Mouse (Mus musculus): Measurements from ENCODE around the gene Islr. TPM values are rescaled to one million over a fixed set of nuclear protein-coding genes. Genes with fewer than 3 reads are reported as not detected.

Gene Islr
- total and polyA plus RNA-seq, 2 experiments from 2014 or later: 27.4 to 45.8 TPM

DNA sequence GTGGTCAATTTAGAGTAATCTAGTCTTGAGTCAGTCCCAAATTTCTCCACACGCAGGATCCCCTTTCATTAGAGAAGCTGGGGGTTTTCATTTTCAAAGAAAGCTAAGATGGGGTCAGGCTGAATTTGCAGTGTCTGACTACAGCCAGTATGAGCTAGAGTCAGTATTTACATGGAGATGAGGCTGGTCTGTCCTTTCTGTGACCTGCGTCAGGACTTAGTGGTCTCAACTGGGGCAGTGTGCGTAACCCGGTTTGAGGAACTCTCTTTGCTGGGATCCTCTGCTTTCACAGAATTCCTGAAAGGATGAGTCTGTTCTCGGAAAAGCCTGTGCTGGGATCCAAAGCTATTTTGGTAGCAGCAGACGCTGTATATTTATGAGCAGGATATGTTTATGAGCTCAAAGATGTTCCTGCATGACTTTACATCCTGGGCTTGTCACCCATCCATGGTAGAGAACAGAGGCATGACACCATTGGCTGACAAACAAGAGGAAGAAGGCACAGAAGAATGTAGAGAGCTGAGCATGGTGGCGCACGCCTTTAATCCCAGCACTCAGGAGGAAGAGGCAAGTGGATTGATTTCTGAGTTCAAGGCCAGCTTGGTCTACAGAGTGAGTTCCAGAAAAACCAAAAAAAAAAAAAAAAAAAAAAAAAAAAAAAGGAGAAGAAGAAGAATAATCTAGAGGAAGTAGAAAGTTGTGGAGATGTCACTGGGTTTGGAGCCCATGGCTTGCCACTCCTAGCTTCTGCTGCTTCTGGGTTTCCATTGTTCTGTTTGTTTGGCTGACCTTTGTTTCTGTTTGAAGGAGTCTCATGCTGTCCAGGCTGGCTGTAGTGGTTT, 5.6 kb upstream of the Islr start:
- 61% methylated on average over 8 of the region's 8 CpGs for WGBS
- no peaks in the 10 kb centered on the region for H3K27me3 ChIP-seq (ENCODE audit: insufficient read depth, low read length)
- no peak overlapping the region for H3K4me3 ChIP-seq (ENCODE audit: low read depth, low read length)
- DNase-seq (peak; percentile 68), ATAC-seq (peak; percentile 39; the same call in 1 of the 2 replicates)
- H3K36me3 ChIP-seq (ENCODE audit: insufficient read depth): no peaks in the 10 kb centered on the region
- no peak overlapping the region for H3K4me2 ChIP-seq (ENCODE audit: low read depth)
- H3K9ac ChIP-seq: no peak overlapping the region
- no peaks in the 10 kb centered on the region for H3K9me3 ChIP-seq (ENCODE audit: low read length)
- peaks cover 6% of the 10 kb centered on the region; the same call in 1 of the 2 replicates for H3K4me1 ChIP-seq (ENCODE audit: insufficient read depth)
- TF ChIP-seq CTCF (IDR thresholded peaks at IDR 0.05; ENCODE audit: low read depth): no peak
- H3K27ac ChIP-seq (ENCODE audit: low read depth, low read length): no peak overlapping the region

DNA sequence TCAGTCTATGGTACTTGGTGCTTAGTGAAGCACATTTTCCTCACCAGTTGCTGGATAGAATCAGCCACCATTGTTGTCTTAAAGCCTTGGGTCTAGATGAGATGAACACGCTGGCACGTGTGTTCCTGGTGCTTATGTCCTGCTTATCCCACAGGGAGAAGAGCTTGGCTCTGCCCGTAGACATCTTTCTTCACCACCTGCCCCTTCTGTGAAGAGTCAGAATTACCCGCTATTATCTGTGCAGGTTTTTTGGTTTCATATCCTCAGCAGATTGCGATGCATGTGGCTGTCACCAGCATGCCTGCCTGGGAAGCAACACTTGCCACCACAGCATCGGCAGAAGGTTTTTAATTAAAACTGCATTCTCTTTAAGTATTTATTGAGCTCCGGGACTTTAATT, 1.9 kb upstream of the Islr start:
- Histone ChIP-seq H3K36me3 (ENCODE audit: insufficient read depth) (no peaks in the 10 kb centered on the region), H3K4me1 (ENCODE audit: insufficient read depth) (peaks cover 12% of the 10 kb centered on the region), H3K4me2 (ENCODE audit: low read depth) (peak overlapping the region; percentile 65), H3K27me3 (ENCODE audit: insufficient read depth, low read length) (peaks cover 3% of the 10 kb centered on the region; the same call in 1 of the 2 replicates), H3K27ac (ENCODE audit: low read depth, low read length) (peak overlapping the region; percentile 95), H3K9me3 (ENCODE audit: low read length) (no peaks in the 10 kb centered on the region), H3K9ac (no peak overlapping the region), H3K4me3 (ENCODE audit: low read depth, low read length) (peak overlapping the region; percentile 1)
- 35% methylated on average over 7 of the region's 7 CpGs for WGBS
- DNase-seq: peak; percentile 85
- no peak for ATAC-seq
- no peak for TF ChIP-seq CTCF (IDR thresholded peaks at IDR 0.05; ENCODE audit: low read depth)

DNA sequence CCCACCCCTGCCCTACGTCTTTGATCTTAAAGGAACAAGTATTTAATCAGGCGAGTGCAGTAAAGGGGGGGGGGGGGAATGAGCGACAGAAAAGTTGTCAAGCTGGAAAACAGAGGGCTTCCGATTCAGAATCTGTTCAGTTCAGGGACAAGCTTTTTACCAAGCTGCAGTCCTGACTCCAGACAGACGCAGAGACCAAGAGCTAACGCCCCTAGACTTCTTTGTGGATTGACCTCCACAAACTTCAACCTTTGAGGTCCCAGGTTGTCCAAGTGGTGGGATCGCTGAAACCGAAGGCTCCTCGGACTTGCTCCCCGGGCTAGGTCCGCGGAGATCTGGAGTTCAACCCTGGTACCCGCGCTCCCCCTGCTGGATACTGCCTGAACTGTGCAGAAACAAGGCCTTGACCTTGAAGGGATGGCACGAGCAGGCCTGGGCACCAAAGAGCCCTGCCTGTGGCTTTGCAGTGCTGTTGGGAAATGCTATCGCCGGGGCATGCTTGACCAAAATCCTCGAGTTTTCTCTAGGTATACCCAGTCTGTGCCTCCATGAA, 418 bp upstream of the Islr start:
- Histone ChIP-seq H3K9ac (peak overlapping the region; percentile 68), H3K9me3 (ENCODE audit: low read length) (no peaks in the 10 kb centered on the region), H3K27me3 (ENCODE audit: insufficient read depth, low read length) (peaks cover 3% of the 10 kb centered on the region; the same call in 1 of the 2 replicates), H3K4me3 (ENCODE audit: low read depth, low read length) (peak overlapping the region; percentile 52), H3K27ac (ENCODE audit: low read depth, low read length) (peak overlapping the region; percentile 95), H3K4me2 (ENCODE audit: low read depth) (peak overlapping the region; percentile 65), H3K4me1 (ENCODE audit: insufficient read depth) (peaks cover 12% of the 10 kb centered on the region), H3K36me3 (ENCODE audit: insufficient read depth) (no peaks in the 10 kb centered on the region)
- peak; percentile 96 for TF ChIP-seq CTCF (IDR thresholded peaks at IDR 0.05; ENCODE audit: low read depth)
- WGBS: 3% methylated on average over 18 of the region's 18 CpGs
- ATAC-seq (peak; percentile 16; the same call in 1 of the 2 replicates), DNase-seq (peak; percentile 89)

DNA sequence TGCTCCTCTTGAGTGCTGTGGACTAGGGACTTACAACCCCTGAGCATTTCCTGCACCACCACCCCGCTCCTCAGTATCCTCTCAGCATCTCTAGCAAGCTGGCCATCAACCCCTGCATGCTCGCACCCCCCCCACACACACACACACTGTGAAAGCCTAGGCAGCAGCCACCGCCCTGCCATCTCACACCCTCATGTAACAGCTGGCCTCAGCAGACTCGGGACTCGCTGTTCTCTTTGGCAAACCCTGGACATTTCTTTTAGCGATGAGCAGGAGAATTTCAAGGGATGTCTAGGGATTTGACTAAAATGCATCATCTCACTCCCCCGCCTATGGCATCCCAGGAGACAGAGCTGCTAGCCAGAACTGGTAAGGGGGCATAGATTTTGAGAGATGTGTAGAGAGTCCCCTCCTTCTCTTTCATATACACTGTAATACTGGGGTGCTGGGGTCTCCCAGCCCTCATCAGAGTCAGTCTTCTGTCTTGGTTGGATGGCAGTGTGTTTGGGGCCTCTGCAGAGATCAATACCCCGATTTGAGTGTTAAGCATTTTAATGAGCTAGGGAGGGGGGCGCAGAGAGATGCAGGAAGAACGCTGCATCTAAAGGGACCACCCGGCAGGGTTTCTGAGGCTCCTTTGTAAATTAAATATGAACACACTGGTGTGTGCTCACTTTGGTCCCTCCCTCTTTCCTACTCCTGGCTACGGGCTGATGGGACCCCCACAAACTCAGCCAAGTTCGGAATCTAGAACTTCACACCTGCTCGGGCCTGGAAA, 1.2 kb downstream of the Islr start:
- Histone ChIP-seq H3K27ac (ENCODE audit: low read depth, low read length) (peak overlapping the region; percentile 95), H3K9me3 (ENCODE audit: low read length) (no peaks in the 10 kb centered on the region), H3K4me3 (ENCODE audit: low read depth, low read length) (peak overlapping the region; percentile 52), H3K36me3 (ENCODE audit: insufficient read depth) (no peaks in the 10 kb centered on the region; the same call in 1 of the 2 replicates), H3K4me2 (ENCODE audit: low read depth) (peak overlapping the region; percentile 65), H3K4me1 (ENCODE audit: insufficient read depth) (peaks cover 21% of the 10 kb centered on the region), H3K27me3 (ENCODE audit: insufficient read depth, low read length) (peaks cover 3% of the 10 kb centered on the region), H3K9ac (peak overlapping the region; percentile 68)
- TF ChIP-seq CTCF (IDR thresholded peaks at IDR 0.05; ENCODE audit: low read depth): no peak
- 5% methylated on average over 14 of the region's 14 CpGs for WGBS
- DNase-seq: peak; percentile 72
- peak; percentile 8; the same call in 1 of the 2 replicates for ATAC-seq

DNA sequence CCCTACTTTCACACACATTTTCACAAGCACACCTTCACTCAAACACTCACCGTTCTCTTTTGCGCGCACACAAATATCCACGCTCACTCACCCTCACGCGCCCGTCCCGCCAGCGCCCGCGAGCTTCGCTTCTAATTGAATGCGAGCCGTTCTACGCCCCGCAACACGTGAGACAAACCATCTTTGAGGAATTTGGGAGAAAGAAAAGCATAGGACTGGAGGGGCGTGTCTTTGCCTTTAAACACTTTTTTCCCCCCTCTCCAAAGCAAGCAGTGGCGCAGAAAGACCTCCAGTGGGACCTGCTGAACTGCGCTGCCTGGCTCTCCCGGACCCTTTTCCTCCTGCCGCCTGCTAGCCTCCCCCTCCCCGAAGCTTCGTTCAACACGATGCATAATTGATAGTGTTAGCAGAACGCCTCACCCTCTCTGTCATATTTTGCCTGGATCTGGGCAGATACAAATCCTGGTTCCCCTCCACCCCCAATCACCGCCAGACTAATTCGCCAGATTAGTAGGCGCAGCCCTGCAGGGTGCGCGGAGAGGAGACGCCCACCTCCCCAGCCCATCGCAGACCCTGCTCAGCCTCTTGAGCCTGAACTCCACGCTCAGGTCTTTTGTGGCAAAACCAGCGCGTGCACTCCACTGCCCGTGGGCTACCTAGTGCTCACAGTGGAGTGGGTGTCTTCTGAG, 2.1 kb downstream of the Islr start:
- H3K27ac ChIP-seq (ENCODE audit: low read depth, low read length): peak overlapping the region; percentile 95
- no peaks in the 10 kb centered on the region; the same call in 1 of the 2 replicates for H3K36me3 ChIP-seq (ENCODE audit: insufficient read depth)
- DNase-seq: peak; percentile 84
- H3K9me3 ChIP-seq (ENCODE audit: low read length): no peaks in the 10 kb centered on the region
- H3K4me3 ChIP-seq (ENCODE audit: low read depth, low read length): peak overlapping the region; percentile 52
- peaks cover 21% of the 10 kb centered on the region for H3K4me1 ChIP-seq (ENCODE audit: insufficient read depth)
- WGBS: 1% methylated on average over 37 of the region's 37 CpGs
- H3K27me3 ChIP-seq (ENCODE audit: insufficient read depth, low read length): peaks cover 3% of the 10 kb centered on the region
- ATAC-seq: peak; percentile 53
- H3K9ac ChIP-seq: peak overlapping the region; percentile 68
- TF ChIP-seq CTCF (IDR thresholded peaks at IDR 0.05; ENCODE audit: low read depth): no peak
- H3K4me2 ChIP-seq (ENCODE audit: low read depth): peak overlapping the region; percentile 65

Data from forebrain, postnatal 0 days (tissue).